In genomic region chr3:50445050-50445775, GRCm38 (mm10) we compare ENCODE assay signal across 24 mouse cellular contexts. TPM values are rescaled to one million over a fixed set of nuclear protein-coding genes. Genes with fewer than 3 reads are reported as not detected.
A peak's percentile ranks its signal among the peaks of the same experiment; 100 is the strongest.
DNase-seq lines count a peak whose midpoint lies in the region; ATAC-seq and TF ChIP-seq lines count a peak whose summit lies in the region.
"Had no signal": no experiment of that assay in that cellular context is flagged by ENCODE, and none has a peak within 500 bp of the region (broad histone marks: within the 10 kb centered on the region; RNA-seq: fewer than 3 reads in every experiment).

No protein-coding gene starts in this region.

- H3K9ac ChIP-seq in midbrain, embryonic 14.5 days (replicated peaks; ENCODE audit: low read length): no peak overlapping the region
- H3K9ac ChIP-seq in midbrain, embryonic 16.5 days (ENCODE audit: low read depth, low read length): no peak overlapping the region
- H3K9ac ChIP-seq in MEL (ENCODE audit: control insufficient read depth, low read depth, low read length, poor library complexity, severe bottlenecking): no peak overlapping the region
- H3K9ac ChIP-seq: embryonic facial prominence, embryonic 12.5 days; forebrain, embryonic 12.5 days; forebrain, embryonic 15.5 days; hindbrain, embryonic 12.5 days; hindbrain, embryonic 15.5 days had no signal

- WGBS in midbrain, embryonic 14.5 days: 64% methylated on average over 10 of the region's 10 CpGs
- 59% methylated on average over 10 of the region's 10 CpGs for WGBS in midbrain, embryonic 16.5 days

- peak; percentile 6 for DNase-seq in midbrain, embryonic 14.5 days
- DNase-seq in MEL (ENCODE audit: low read depth, low spot score): peak; percentile 31
- DNase-seq in retina, postnatal 1 day: peak; percentile 89
- no peak for DNase-seq in frontal cortex, postnatal 36 days (ENCODE audit: low spot score in 2 of 2)
- no peak for DNase-seq in layer of hippocampus, postnatal 36 days
- DNase-seq: adrenal gland, adult 8-10 months; adrenal gland, postnatal 25 days; cerebellum, adult 11-12 months; cerebellum, adult 8-10 months; cerebellum, postnatal 10 days; gastrocnemius, adult 2 months; gastrocnemius, postnatal 14 days; heart, adult 11 months had no signal

- TF ChIP-seq EP300 in MEL (IDR thresholded peaks at IDR 0.05; ENCODE audit: low read depth in 1 of 2, low read length in 2 of 2): peak in 1 of 2 experiments; percentile 27; a peak in 1 of 4 replicates

- H3K79me2 ChIP-seq in MEL (ENCODE audit: control insufficient read depth, insufficient read depth, low read length, poor library complexity): no peaks in the 10 kb centered on the region; the same call in 1 of the 2 replicates

- peaks cover 14% of the 10 kb centered on the region for H3K4me1 ChIP-seq in midbrain, embryonic 14.5 days (ENCODE audit: control insufficient read depth, insufficient read depth, low read length)
- peaks cover 12% of the 10 kb centered on the region for H3K4me1 ChIP-seq in midbrain, embryonic 16.5 days (ENCODE audit: control insufficient read depth, insufficient read depth, low read length)
- peaks cover 0 to 8% of the 10 kb centered on the region in 2 experiments; a peak in 3 of 4 replicates for H3K4me1 ChIP-seq in MEL (ENCODE audit: control insufficient read depth in 1 of 2, insufficient read depth in 2 of 2, low read length in 2 of 2)

- no peak for TF ChIP-seq CTCF in MEL (IDR thresholded peaks at IDR 0.05 in 2 of 3, conservative IDR thresholded peaks at IDR 0.05 in 1 of 3; ENCODE audit: control insufficient read depth in 1 of 3, insufficient read depth in 1 of 3, low read depth in 2 of 3, low read length in 3 of 3, poor library complexity in 1 of 3, severe bottlenecking in 1 of 3)

- H3K27me3 ChIP-seq in midbrain, embryonic 14.5 days (ENCODE audit: control insufficient read depth, insufficient read depth, low read length): no peaks in the 10 kb centered on the region
- no peaks in the 10 kb centered on the region for H3K27me3 ChIP-seq in midbrain, embryonic 16.5 days (ENCODE audit: control insufficient read depth, insufficient read depth, low read depth, low read length)
- H3K27me3 ChIP-seq in MEL (ENCODE audit: control insufficient read depth in 1 of 2, insufficient read depth in 2 of 2, low read length in 2 of 2): peaks cover 0 to 3% of the 10 kb centered on the region in 2 experiments; a peak in 2 of 4 replicates
- H3K27me3 ChIP-seq: CH12.LX; embryonic facial prominence, embryonic 12.5 days; forebrain, embryonic 12.5 days; forebrain, embryonic 15.5 days had no signal

- H3K9me3 ChIP-seq in midbrain, embryonic 14.5 days (ENCODE audit: control insufficient read depth, low read length): no peaks in the 10 kb centered on the region
- no peaks in the 10 kb centered on the region for H3K9me3 ChIP-seq in midbrain, embryonic 16.5 days (replicated peaks; ENCODE audit: control insufficient read depth, low read length, poor library complexity, severe bottlenecking)
- no peaks in the 10 kb centered on the region for H3K9me3 ChIP-seq in MEL (replicated peaks; ENCODE audit: insufficient read depth, low read length)
- H3K9me3 ChIP-seq: embryonic facial prominence, embryonic 12.5 days; forebrain, embryonic 12.5 days; forebrain, embryonic 15.5 days; G1E; hindbrain, embryonic 12.5 days; hindbrain, embryonic 15.5 days had no signal

- no peak overlapping the region for H3K4me3 ChIP-seq in midbrain, embryonic 14.5 days (replicated peaks; ENCODE audit: low read depth, low read length)
- no peak overlapping the region for H3K4me3 ChIP-seq in midbrain, embryonic 16.5 days (ENCODE audit: low read depth, low read length)
- H3K4me3 ChIP-seq in MEL (ENCODE audit: control insufficient read depth in 1 of 2, insufficient read depth in 1 of 2, low read depth in 2 of 2, low read length in 2 of 2): peak overlapping the region in 1 of 2 experiments; percentile 20; a peak in 1 of 4 replicates
- H3K4me3 ChIP-seq: embryonic facial prominence, embryonic 12.5 days; erythroblast, embryonic 14.5 days; forebrain, embryonic 12.5 days; forebrain, embryonic 15.5 days; gastrocnemius, adult 2 months; hindbrain, embryonic 12.5 days; hindbrain, embryonic 15.5 days had no signal

- H3K4me2 ChIP-seq in midbrain, embryonic 14.5 days (ENCODE audit: low read length): no peak overlapping the region
- no peak overlapping the region for H3K4me2 ChIP-seq in midbrain, embryonic 16.5 days (ENCODE audit: low read length)
- H3K4me2 ChIP-seq: embryonic facial prominence, embryonic 12.5 days; forebrain, embryonic 12.5 days; forebrain, embryonic 15.5 days; heart, embryonic 11.5 days; hindbrain, embryonic 12.5 days; hindbrain, embryonic 15.5 days had no signal

- TF ChIP-seq POLR2A in MEL (IDR thresholded peaks at IDR 0.05; ENCODE audit: control insufficient read depth in 1 of 2, insufficient read depth in 1 of 2, low read depth in 1 of 2, low read length in 2 of 2, poor library complexity in 1 of 2): no peak

- no peak for TF ChIP-seq RAD21 in MEL (IDR thresholded peaks at IDR 0.05; ENCODE audit: low read depth, low read length)

- no peaks in the 10 kb centered on the region for H3K36me3 ChIP-seq in midbrain, embryonic 14.5 days (ENCODE audit: control insufficient read depth, insufficient read depth, low read length)
- no peaks in the 10 kb centered on the region for H3K36me3 ChIP-seq in midbrain, embryonic 16.5 days (ENCODE audit: control insufficient read depth, insufficient read depth, low read length)
- peaks cover 0 to 20% of the 10 kb centered on the region in 2 experiments; a peak in 2 of 4 replicates for H3K36me3 ChIP-seq in MEL (ENCODE audit: control insufficient read depth in 1 of 2, insufficient read depth in 2 of 2, low read length in 2 of 2)
- H3K36me3 ChIP-seq: embryonic facial prominence, embryonic 12.5 days; forebrain, embryonic 12.5 days; forebrain, embryonic 15.5 days; G1E; hindbrain, embryonic 12.5 days; hindbrain, embryonic 15.5 days had no signal

- no peak for ATAC-seq in midbrain, embryonic 14.5 days (ENCODE audit: low FRiP score, low TSS enrichment)
- no peak for ATAC-seq in midbrain, embryonic 16.5 days
- ATAC-seq: activated CD4-positive, CD25-positive, alpha-beta regulatory T cell, adult 4 months; forebrain, embryonic 15.5 days had no signal

- no peak overlapping the region for H3K27ac ChIP-seq in midbrain, embryonic 14.5 days (replicated peaks; ENCODE audit: low read depth, low read length)
- no peak overlapping the region for H3K27ac ChIP-seq in midbrain, embryonic 16.5 days (ENCODE audit: low read length)
- no peak overlapping the region for H3K27ac ChIP-seq in MEL (ENCODE audit: control insufficient read depth, low read depth, low read length)
- H3K27ac ChIP-seq: embryonic facial prominence, embryonic 12.5 days; forebrain, embryonic 12.5 days; forebrain, embryonic 15.5 days; gastrocnemius, adult 2 months; hindbrain, embryonic 12.5 days; hindbrain, embryonic 15.5 days had no signal

TF ChIP-seq in MEL, 35 proteins besides CTCF, POLR2A, EP300 and RAD21:
- TF ChIP-seq ZKSCAN1 (IDR thresholded peaks at IDR 0.05; ENCODE audit: low read depth, low read length) (no peak), KAT2A (conservative IDR thresholded peaks at IDR 0.05; ENCODE audit: low read depth, low read length) (no peak), MAFK (IDR thresholded peaks at IDR 0.05; ENCODE audit: borderline replicate concordance, low read depth, low read length) (no peak), ETS1 (IDR thresholded peaks at IDR 0.05; ENCODE audit: low read depth, low read length) (peak; percentile 76), BHLHE40 (IDR thresholded peaks at IDR 0.05; ENCODE audit: borderline replicate concordance, low read depth, low read length) (peak; percentile 75; the same call in 1 of the 2 replicates), MEF2A (IDR thresholded peaks at IDR 0.05; ENCODE audit: extremely low read depth, insufficient replicate concordance, low read depth, low read length, poor library complexity, severe bottlenecking) (no peak), NRF1 (IDR thresholded peaks at IDR 0.05; ENCODE audit: insufficient read depth, low read depth, low read length, poor library complexity, severe bottlenecking) (no peak), GABPA (IDR thresholded peaks at IDR 0.05; ENCODE audit: low read depth, low read length) (no peak), GATA1 (IDR thresholded peaks at IDR 0.05; ENCODE audit: low read depth, low read length) (peak; percentile 72), MAZ (IDR thresholded peaks at IDR 0.05; ENCODE audit: low read depth, low read length) (no peak), MAX (IDR thresholded peaks at IDR 0.05; ENCODE audit: low read length) (0 out of 2 replicates have a peak, but pooled peaks have one; percentile 30), RCOR1 (IDR thresholded peaks at IDR 0.05; ENCODE audit: low read depth, low read length) (0 out of 2 replicates have a peak, but pooled peaks have one; percentile 7), UBTF (IDR thresholded peaks at IDR 0.05; ENCODE audit: borderline replicate concordance, insufficient read depth, low read depth, low read length) (no peak), NELFE (IDR thresholded peaks at IDR 0.05; ENCODE audit: low read depth, low read length) (no peak), POLR2AphosphoS2 (IDR thresholded peaks at IDR 0.05; ENCODE audit: low read length) (no peak), MXI1 (IDR thresholded peaks at IDR 0.05; ENCODE audit: low read depth, low read length) (no peak), MYC (IDR thresholded peaks at IDR 0.05; ENCODE audit: low read depth, low read length) (no peak), USF2 (IDR thresholded peaks at IDR 0.05; ENCODE audit: borderline replicate concordance in 1 of 2, insufficient read depth in 1 of 2, low read depth in 1 of 2, low read length in 2 of 2) (peak in 1 of 2 experiments; percentile 59; a peak in 1 of 4 replicates), TBP (IDR thresholded peaks at IDR 0.05; ENCODE audit: low read depth, low read length) (no peak), USF1 (IDR thresholded peaks at IDR 0.05; ENCODE audit: low read depth, low read length) (peak; percentile 86)

RNA-seq across cellular contexts. Expression of gene Slc7a11, which starts 1.8 kb away (rescaled TPM):
- 0.55 and 2.3 TPM in 2 replicates for polyA plus RNA-seq in midbrain, embryonic 14.5 days (2014; fragmentation: Nextera tagmentation; extraction: Ambion mirVana)
- 2.1 and 2.7 TPM in 2 replicates for polyA plus RNA-seq in midbrain, embryonic 16.5 days (2015; fragmentation: Nextera tagmentation; extraction: Ambion mirVana)
- 0.69 and 7.0 TPM in 2 replicates for total RNA-seq in MEL (2012; rRNA removed)
- 1 to 10 TPM in 1 of 2 experiments, not detected in 1; 3.3 TPM for polyA plus RNA-seq in MEL (2012; ENCODE audit: insufficient read depth in 1 of 2, insufficient read length in 2 of 2, low read depth in 1 of 2, low replicate concordance in 2 of 2, missing spikeins in 1 of 2)
- 10 to 100 TPM; 23.6 to 27.6 TPM for total RNA-seq in layer of hippocampus, postnatal 36 days (2021)
- polyA plus RNA-seq: erythroblast, embryonic 14.5 days had no signal

Comparison
In these comparisons a context has a peak if more than half of its experiments do, and no peak if none do; other contexts are left out.
1. DNase-seq: peak in midbrain, embryonic 14.5 days (single experiment), MEL (single experiment) and retina, postnatal 1 day (single experiment); none in frontal cortex, postnatal 36 days (0 of 2) and layer of hippocampus, postnatal 36 days (0 of 2).